Mouse (Mus musculus) MEL (cell line): ENCODE data around the gene Nfia. TPM values are rescaled to one million over a fixed set of nuclear protein-coding genes. Genes with fewer than 3 reads are reported as not detected.

Experiments used
- DNase-seq: peaks from one replicate; pipeline ENCODE4 v3.0.0; 2011; ENCODE audit warnings: low read depth, low spot score
- H3K27ac ChIP-seq: 2 replicates; pipeline ENCODE4 v1.5.1; 2012; ENCODE audit warnings: low read depth, mild to moderate bottlenecking, control low read depth, low read length, moderate library complexity; ENCODE audit not compliant: control insufficient read depth
- H3K27me3 ChIP-seq, 2 experiments: fragments of 150-350 bp in 1 of 2; sonication (generic) in 1 of 2; 2 replicates each; pipeline ENCODE4 v1.6.1; 2012; ENCODE audit warnings: low read length in 2 of 2, mild to moderate bottlenecking in 2 of 2, improper control_type of control experiment in 1 of 2, moderate library complexity in 1 of 2; ENCODE audit not compliant: insufficient read depth in 2 of 2, control insufficient read depth in 1 of 2
- H3K36me3 ChIP-seq, 2 experiments: 2 replicates each; pipeline ENCODE4 v1.6.1; 2012 to 2014; ENCODE audit warnings: low read length in 2 of 2, improper control_type of control experiment in 1 of 2, inconsistent platforms in 1 of 2, mild to moderate bottlenecking in 1 of 2; ENCODE audit not compliant: insufficient read depth in 2 of 2, control insufficient read depth in 1 of 2
- H3K4me1 ChIP-seq, 2 experiments: fragments of 150-350 bp in 1 of 2; sonication (generic) in 1 of 2; 2 replicates each; pipeline ENCODE4 v1.6.1; 2012; ENCODE audit warnings: low read length in 2 of 2, improper control_type of control experiment in 1 of 2, mild to moderate bottlenecking in 1 of 2; ENCODE audit not compliant: insufficient read depth in 2 of 2, control insufficient read depth in 1 of 2
- H3K4me3 ChIP-seq, 2 experiments: fragments of 150-350 bp in 1 of 2; sonication (generic) in 1 of 2; 2 replicates each; pipeline ENCODE4 v1.5.1; 2012; ENCODE audit warnings: low read depth in 2 of 2, low read length in 2 of 2, mild to moderate bottlenecking in 2 of 2, moderate library complexity in 2 of 2, control low read depth in 1 of 2, improper control_type of control experiment in 1 of 2; ENCODE audit not compliant: control insufficient read depth in 1 of 2, insufficient read depth in 1 of 2
- H3K79me2 ChIP-seq: 2 replicates; pipeline ENCODE4 v1.6.1; 2012; ENCODE audit warnings: mild to moderate bottlenecking, low read length, moderate library complexity; ENCODE audit not compliant: control insufficient read depth, poor library complexity, insufficient read depth
- H3K9ac ChIP-seq: 2 replicates; pipeline ENCODE4 v1.6.1; 2012; ENCODE audit warnings: low read depth, mild to moderate bottlenecking, control low read depth, low read length, moderate library complexity; ENCODE audit not compliant: control insufficient read depth, poor library complexity, severe bottlenecking
- H3K9me3 ChIP-seq: fragments of 150-350 bp; sonication (generic); replicated peaks from 2 replicates; pipeline ENCODE4 v1.6.1; 2012; ENCODE audit warnings: mild to moderate bottlenecking, low read length, improper control_type of control experiment, moderate library complexity; ENCODE audit not compliant: insufficient read depth
- BHLHE40 ChIP-seq: IDR thresholded peaks from 2 replicates; pipeline ENCODE4 v1.6.1; 2012; ENCODE audit warnings: low read depth, mild to moderate bottlenecking, inconsistent platforms, low read length, improper control_type of control experiment, borderline replicate concordance
- CHD1 ChIP-seq: IDR thresholded peaks from 2 replicates; pipeline ENCODE4 v1.6.1; 2012; ENCODE audit warnings: low read depth, mild to moderate bottlenecking, inconsistent platforms, low read length, improper control_type of control experiment
- CTCF ChIP-seq, 3 experiments: IDR thresholded peaks in 2 of 3; conservative IDR thresholded peaks in 1 of 3; 2 replicates each; pipeline ENCODE4 v1.5.1; 2011 to 2012; ENCODE audit warnings: low read length in 3 of 3, low read depth in 2 of 3, mild to moderate bottlenecking in 2 of 3, improper control_type of control experiment in 1 of 3, inconsistent platforms in 1 of 3, mixed read lengths in 1 of 3, moderate library complexity in 1 of 3; ENCODE audit not compliant: control insufficient read depth in 1 of 3, insufficient read depth in 1 of 3, poor library complexity in 1 of 3, severe bottlenecking in 1 of 3
- ELF1 ChIP-seq: IDR thresholded peaks from 2 replicates; pipeline ENCODE4 v1.6.1; 2014; ENCODE audit warnings: low read depth, mild to moderate bottlenecking, inconsistent platforms, low read length, improper control_type of control experiment, moderate library complexity
- HCFC1 ChIP-seq: IDR thresholded peaks from 2 replicates; pipeline ENCODE4 v1.6.1; 2012; ENCODE audit warnings: low read depth, mild to moderate bottlenecking, inconsistent platforms, low read length, improper control_type of control experiment, moderate library complexity
- MAFK ChIP-seq: IDR thresholded peaks from 2 replicates; pipeline ENCODE4 v1.6.1; 2011; ENCODE audit warnings: low read depth, mild to moderate bottlenecking, low read length, improper control_type of control experiment, borderline replicate concordance
- MAZ ChIP-seq: IDR thresholded peaks from 2 replicates; pipeline ENCODE4 v1.6.1; 2012; ENCODE audit warnings: low read depth, mild to moderate bottlenecking, inconsistent platforms, low read length, improper control_type of control experiment
- MEF2A ChIP-seq: IDR thresholded peaks from 2 replicates; pipeline ENCODE4 v1.6.1; 2014; ENCODE audit warnings: low read depth, mild to moderate bottlenecking, inconsistent platforms, low read length, improper control_type of control experiment; ENCODE audit not compliant: poor library complexity, insufficient replicate concordance, severe bottlenecking; ENCODE audit errors: extremely low read depth
- NELFE ChIP-seq: IDR thresholded peaks from 2 replicates; pipeline ENCODE4 v1.6.1; 2011; ENCODE audit warnings: low read depth, low read length, improper control_type of control experiment
- POLR2AphosphoS2 ChIP-seq: IDR thresholded peaks from 2 replicates; pipeline ENCODE4 v1.6.1; 2011; ENCODE audit warnings: low read length, improper control_type of control experiment
- RCOR1 ChIP-seq: IDR thresholded peaks from 2 replicates; pipeline ENCODE4 v1.6.1; 2012; ENCODE audit warnings: low read depth, mild to moderate bottlenecking, inconsistent platforms, low read length, improper control_type of control experiment
- TAL1 ChIP-seq: IDR thresholded peaks from 2 replicates; pipeline ENCODE4 v1.6.1; 2012; ENCODE audit warnings: mild to moderate bottlenecking, inconsistent platforms, low read length, moderate library complexity, mixed read lengths
- TBP ChIP-seq: IDR thresholded peaks from 2 replicates; pipeline ENCODE4 v1.8.0; 2011; ENCODE audit warnings: low read depth, low read length, improper control_type of control experiment
- USF1 ChIP-seq: IDR thresholded peaks from 2 replicates; pipeline ENCODE4 v1.6.1; 2014; ENCODE audit warnings: low read depth, mild to moderate bottlenecking, inconsistent platforms, low read length, improper control_type of control experiment, moderate library complexity
- USF2 ChIP-seq, 2 experiments: IDR thresholded peaks; 2 replicates each; pipeline ENCODE4 v1.6.1; 2011 to 2012; ENCODE audit warnings: improper control_type of control experiment in 2 of 2, low read length in 2 of 2, borderline replicate concordance in 1 of 2, inconsistent platforms in 1 of 2, low read depth in 1 of 2, mild to moderate bottlenecking in 1 of 2; ENCODE audit not compliant: insufficient read depth in 1 of 2
- ZC3H11A ChIP-seq: IDR thresholded peaks from 2 replicates; pipeline ENCODE4 v1.6.1; 2012; ENCODE audit warnings: low read depth, mild to moderate bottlenecking, inconsistent platforms, low read length, improper control_type of control experiment
- ZKSCAN1 ChIP-seq: IDR thresholded peaks from 2 replicates; pipeline ENCODE4 v1.6.1; 2012; ENCODE audit warnings: low read depth, mild to moderate bottlenecking, inconsistent platforms, low read length, improper control_type of control experiment, moderate library complexity
- ZMIZ1 ChIP-seq: IDR thresholded peaks from 2 replicates; pipeline ENCODE4 v1.6.1; 2012; ENCODE audit warnings: low read depth, mild to moderate bottlenecking, inconsistent platforms, low read length, improper control_type of control experiment, moderate library complexity
- ZNF384 ChIP-seq: IDR thresholded peaks from 2 replicates; pipeline ENCODE4 v1.6.1; 2012; ENCODE audit warnings: low read depth, mild to moderate bottlenecking, inconsistent platforms, low read length, improper control_type of control experiment
- polyA plus RNA-seq, 2 experiments: library from polyadenylated mRNA; stranded (reverse) in 1 of 2; unstranded in 1 of 2; fragments of >175 nt in 1 of 2; fragments of >200 nt in 1 of 2; gene quantifications; 2 replicates each; pipeline versions ENCODE4 v1.2.1 to v1.2.4; 2012; ENCODE audit warnings: low replicate concordance in 2 of 2, low read depth in 1 of 2; ENCODE audit not compliant: insufficient read length in 2 of 2, insufficient read depth in 1 of 2, missing spikeins in 1 of 2
- total RNA-seq: library from RNA; depleted of rRNA; stranded (reverse); fragments of 300-350 nt; gene quantifications from 2 replicates; pipeline ENCODE4 v1.2.3, GENCODE M21; 2012

Gene Nfia
- total and polyA plus RNA-seq, 3 experiments = 10.2 to 20.5 (median 13.4) TPM

DNA sequence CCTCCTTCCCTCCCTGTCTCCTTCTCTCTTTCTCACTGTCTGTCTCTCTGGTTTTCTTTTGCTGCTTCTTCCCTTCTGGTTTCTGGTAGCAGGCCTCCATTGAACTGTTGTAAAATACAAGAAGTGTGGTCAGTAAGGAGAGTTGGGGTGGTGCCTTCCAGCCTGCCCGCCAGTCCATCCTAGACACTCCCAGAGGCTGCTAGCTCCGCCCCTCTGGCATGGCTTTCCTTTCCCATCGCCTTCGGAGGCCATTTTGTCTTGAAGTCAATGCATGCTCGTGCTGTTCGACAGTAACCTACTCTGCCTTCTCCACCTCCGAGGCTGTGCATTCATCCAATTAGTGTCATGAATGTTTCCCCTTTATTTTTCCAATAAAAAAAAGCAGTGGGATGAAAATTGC, 343.5 kb downstream of the Nfia start:
- H3K27ac ChIP-seq = no peak overlapping the region
- H3K27me3 ChIP-seq = no peaks in the 10 kb centered on the region
- no peak overlapping the region for H3K4me3 ChIP-seq
- H3K9me3 ChIP-seq = no peaks in the 10 kb centered on the region
- peaks cover 0 to 14% of the 10 kb centered on the region in 2 experiments; a peak in 3 of 4 replicates for H3K36me3 ChIP-seq
- no peak for DNase-seq
- no peaks in the 10 kb centered on the region for H3K4me1 ChIP-seq
- TF ChIP-seq ZC3H11A (no peak), ZMIZ1 (no peak), ZNF384 (no peak), TAL1 (no peak), MAZ (no peak), BHLHE40 (no peak), POLR2AphosphoS2 (no peak), RCOR1 (no peak), CHD1 (no peak), ELF1 (no peak)
- H3K79me2 ChIP-seq = no peaks in the 10 kb centered on the region
- no peak overlapping the region for H3K9ac ChIP-seq

DNA sequence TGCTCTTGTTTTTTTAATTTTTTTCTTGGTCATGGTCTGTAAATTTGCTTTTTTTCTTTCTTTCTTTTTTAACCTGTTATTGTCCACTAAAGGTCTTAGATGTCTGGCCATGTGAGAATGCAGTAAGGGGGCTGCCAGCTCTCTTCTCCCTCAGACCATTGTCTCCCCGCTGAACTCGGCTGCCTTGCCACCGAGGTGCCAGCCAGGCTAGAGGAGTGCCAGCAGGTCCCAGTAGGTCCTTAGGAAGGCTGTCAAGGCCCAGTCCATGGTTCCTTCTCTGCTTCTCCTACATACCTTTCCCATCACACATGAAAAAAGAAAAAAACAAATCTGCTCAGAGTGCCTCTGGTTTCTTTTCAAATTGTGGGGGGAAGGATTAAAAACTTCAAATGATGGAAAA, 345.6 kb downstream of the Nfia start:
- TF ChIP-seq ZC3H11A = no peak
- TF ChIP-seq TAL1 = no peak
- no peak for TF ChIP-seq USF2 (IDR thresholded peaks at IDR 0.05; ENCODE audit: borderline replicate concordance in 1 of 2, insufficient read depth in 1 of 2, low read depth in 1 of 2, low read length in 2 of 2)
- no peak for TF ChIP-seq BHLHE40
- no peak for TF ChIP-seq ZKSCAN1
- TF ChIP-seq HCFC1 = no peak
- no peak for TF ChIP-seq CTCF (IDR thresholded peaks at IDR 0.05 in 2 of 3, conservative IDR thresholded peaks at IDR 0.05 in 1 of 3; ENCODE audit: control insufficient read depth in 1 of 3, insufficient read depth in 1 of 3, low read depth in 2 of 3, low read length in 3 of 3, poor library complexity in 1 of 3, severe bottlenecking in 1 of 3)
- TF ChIP-seq MAFK = no peak
- TF ChIP-seq TBP = no peak
- no peak for TF ChIP-seq USF1
- TF ChIP-seq NELFE = no peak
- no peak; the same call in 1 of the 2 replicates for TF ChIP-seq POLR2AphosphoS2
- TF ChIP-seq MEF2A = no peak
- no peaks in the 10 kb centered on the region for H3K9me3 ChIP-seq
- DNase-seq = no peak
- no peaks in the 10 kb centered on the region for H3K79me2 ChIP-seq
- H3K36me3 ChIP-seq = peaks cover 0 to 2% of the 10 kb centered on the region in 2 experiments; a peak in 2 of 4 replicates
- H3K27ac ChIP-seq = no peak overlapping the region
- no peak overlapping the region for H3K4me3 ChIP-seq
- H3K27me3 ChIP-seq = no peaks in the 10 kb centered on the region
- H3K4me1 ChIP-seq = no peaks in the 10 kb centered on the region
- H3K9ac ChIP-seq = no peak overlapping the region
